Mouse (Mus musculus) liver, embryonic 14.5 days (tissue): ENCODE results near the gene Cers5. TPM values are rescaled to one million over a fixed set of nuclear protein-coding genes. Genes with fewer than 3 reads are reported as not detected.

Experiments used
- ATAC-seq: fragments of 200-750 bp; cut with Nextera tagmentation; 2 replicates; pipeline ENCODE4 v1.8.0; 2017; ENCODE audit warnings: moderate number of reproducible peaks, mild to moderate bottlenecking, moderate library complexity; ENCODE audit not compliant: insufficient read depth
- DNase-seq, 3 experiments: peaks; one replicate each; pipeline ENCODE4 v3.0.0-alpha.2; 2012 to 2013; ENCODE audit warnings: low read depth in 3 of 3, low spot score in 3 of 3
- H3K27ac ChIP-seq: fragments of 300-500 bp; sonication (generic); 2 replicates; pipeline ENCODE4 v1.5.1; 2014; ENCODE audit warnings: moderate library complexity, mild to moderate bottlenecking, control low read depth, inconsistent platforms
- H3K27me3 ChIP-seq: fragments of 300-500 bp; sonication (generic); 2 replicates; pipeline ENCODE4 v1.6.1; 2014; ENCODE audit warnings: mild to moderate bottlenecking, low read length, moderate library complexity; ENCODE audit not compliant: control insufficient read depth, insufficient read depth
- H3K36me3 ChIP-seq: fragments of 300-500 bp; sonication (generic); replicated peaks from 2 replicates; pipeline ENCODE4 v1.6.1; 2014; ENCODE audit warnings: low read depth; ENCODE audit not compliant: control insufficient read depth, insufficient read depth
- H3K4me1 ChIP-seq, 2 experiments: fragments of 200-500 bp in 1 of 2; fragments of 300-500 bp in 1 of 2; sonication (generic) in 1 of 2; replicated peaks; 2 replicates each; pipeline ENCODE4 v1.6.1; 2012 to 2014; ENCODE audit warnings: antibody characterized with exemption in 1 of 2, inconsistent platforms in 1 of 2, low read length in 1 of 2; ENCODE audit not compliant: control insufficient read depth in 2 of 2, insufficient read depth in 2 of 2
- H3K4me2 ChIP-seq: fragments of 300-500 bp; sonication (generic); 2 replicates; pipeline ENCODE4 v1.6.1; 2014; ENCODE audit warnings: low read depth, mild to moderate bottlenecking, control low read depth, moderate library complexity
- H3K4me3 ChIP-seq, 2 experiments: fragments of 200-500 bp in 1 of 2; fragments of 300-500 bp in 1 of 2; sonication (generic) in 1 of 2; 2 replicates each; pipeline ENCODE4 v1.5.1; 2012 to 2014; ENCODE audit warnings: low read depth in 2 of 2, low read length in 2 of 2, mild to moderate bottlenecking in 2 of 2, control low read depth in 1 of 2, inconsistent platforms in 1 of 2, moderate library complexity in 1 of 2; ENCODE audit not compliant: insufficient read depth in 1 of 2
- H3K9ac ChIP-seq: fragments of 300-500 bp; sonication (generic); replicated peaks from 2 replicates; pipeline ENCODE4 v1.6.1; 2014; ENCODE audit warnings: mild to moderate bottlenecking, control low read depth, moderate library complexity
- H3K9me3 ChIP-seq: fragments of 300-500 bp; sonication (generic); 2 replicates; pipeline ENCODE4 v1.6.1; 2016; ENCODE audit warnings: low read length, mixed read lengths; ENCODE audit not compliant: control insufficient read depth
- CTCF ChIP-seq: IDR thresholded peaks from 2 replicates; pipeline ENCODE4 v1.5.1; 2016; ENCODE audit warnings: antibody characterized with exemption, low read depth, control low read depth
- EP300 ChIP-seq: IDR thresholded peaks from 2 replicates; pipeline ENCODE4 v1.6.1; 2016; ENCODE audit warnings: antibody characterized with exemption, low read depth
- WGBS: fragments of 180-500 bp; shearing (Covaris S2); extraction: QIAGEN DNeasy Blood & Tissue Kit; methylation state at CpG from one replicate; pipeline ENCODE4 v1.1.7; 2014; ENCODE audit not compliant: insufficient replicate concordance; 5-methylcytosine and 5-hydroxymethylcytosine counted together
- polyA plus RNA-seq, 2 experiments: library from polyadenylated mRNA; depleted of rRNA in 1 of 2; stranded (reverse) in 1 of 2; unstranded in 1 of 2; fragments of >200 nt; fragmentation: Nextera tagmentation in 1 of 2; extraction: Ambion mirVana in 1 of 2; gene quantifications; 2 replicates each; pipeline versions ENCODE4 v1.2.1 to v1.2.3; 2012 to 2014

Cers5 gene
- polyA plus RNA-seq, 2 experiments, result 5.4 to 7.7 TPM

GRCm38 (mm10) chr15:99717386-99718334, 55.0 kb downstream of the Cers5 start, which contains the start of gene Gpd1:
Gene Gpd1 (plus strand): TSS chr15:99717515.
- Histone ChIP-seq H3K9me3 (no peaks in the 10 kb centered on the region), H3K9ac (no peak within 1 kb of the TSS), H3K4me3 (no peak within 1 kb of the TSS), H3K27ac (no peak within 1 kb of the TSS), H3K4me2 (peak within 1 kb of the TSS; percentile 32), H3K27me3 (no peaks in the 10 kb centered on the region), H3K4me1 (peaks cover 0 to 4% of the 10 kb centered on the region in 2 experiments; a peak in 2 of 4 replicates), H3K36me3 (no peaks in the 10 kb centered on the region)
- DNase-seq (no peak), ATAC-seq (no peak)
- TF ChIP-seq CTCF (no peak), EP300 (no peak)
- WGBS, result 47% methylated on average over 26 of the region's 26 CpGs

GRCm38 (mm10) chr15:99716814-99717213, 55.9 kb downstream of the Cers5 start:
- ATAC-seq, result no peak
- no peaks in the 10 kb centered on the region; the same call in 1 of the 2 replicates for H3K36me3 ChIP-seq
- H3K27ac ChIP-seq, result no peak overlapping the region
- H3K4me2 ChIP-seq, result no peak overlapping the region
- 73% methylated on average over 12 of the region's 12 CpGs for WGBS
- DNase-seq, result no peak
- no peaks in the 10 kb centered on the region for H3K27me3 ChIP-seq
- no peak overlapping the region for H3K4me3 ChIP-seq
- H3K9ac ChIP-seq, result no peak overlapping the region
- no peaks in the 10 kb centered on the region for H3K9me3 ChIP-seq
- TF ChIP-seq EP300 (no peak), CTCF (no peak)
- peaks cover 0 to 4% of the 10 kb centered on the region in 2 experiments; a peak in 2 of 4 replicates for H3K4me1 ChIP-seq

GRCm38 (mm10) chr15:99715982-99716746, 56.5 kb downstream of the Cers5 start:
- no peak for DNase-seq
- Histone ChIP-seq H3K9me3 (no peaks in the 10 kb centered on the region), H3K27me3 (no peaks in the 10 kb centered on the region), H3K9ac (no peak overlapping the region), H3K4me1 (peaks cover 0 to 4% of the 10 kb centered on the region in 2 experiments; a peak in 2 of 4 replicates), H3K27ac (no peak overlapping the region), H3K4me3 (no peak overlapping the region), H3K4me2 (no peak overlapping the region), H3K36me3 (peaks cover 2% of the 10 kb centered on the region; the same call in 1 of the 2 replicates)
- WGBS, result 65% methylated on average over 11 of the region's 11 CpGs
- no peak for ATAC-seq
- TF ChIP-seq EP300 (no peak), CTCF (no peak)

GRCm38 (mm10) chr15:99715361-99715865, 57.3 kb downstream of the Cers5 start:
- WGBS, result 59% methylated on average over 13 of the region's 13 CpGs
- H3K27me3 ChIP-seq, result no peaks in the 10 kb centered on the region
- no peak overlapping the region for H3K9ac ChIP-seq

More at GRCm38 (mm10) chr15:99715361-99715865, 57.3 kb downstream of the Cers5 start:
- H3K27ac ChIP-seq, result no peak overlapping the region
- H3K4me2 ChIP-seq, result no peak overlapping the region
- peaks cover 0 to 7% of the 10 kb centered on the region in 2 experiments; a peak in 2 of 4 replicates for H3K4me1 ChIP-seq
- H3K9me3 ChIP-seq, result no peaks in the 10 kb centered on the region
- no peak for DNase-seq
- no peak for ATAC-seq
- peaks cover 2% of the 10 kb centered on the region; the same call in 1 of the 2 replicates for H3K36me3 ChIP-seq
- H3K4me3 ChIP-seq, result no peak overlapping the region
- TF ChIP-seq EP300 (0 out of 2 replicates have a peak, but pooled peaks have one; percentile 30), CTCF (no peak)
